Mouse (Mus musculus): Measurements from ENCODE around the gene Prdm15.
A peak's percentile ranks its signal among the peaks of the same experiment; 100 is the strongest.

The Prdm15 gene

GRCm38 (mm10) chr16:97819532-97819931 is 32.1 kb downstream of the Prdm15 start:
- no peak for DNase-seq (ENCODE audit: low spot score in 2 of 2)

- no peak for DNase-seq (ENCODE audit: low spot score in 2 of 2)
Observed at GRCm38 (mm10) chr16:97817414-97817813, 34.2 kb downstream of the Prdm15 start.

- DNase-seq (ENCODE audit: low spot score in 2 of 2), result no peak
Observed at GRCm38 (mm10) chr16:97815269-97815668, 36.4 kb downstream of the Prdm15 start.

GRCm38 (mm10) chr16:97814060-97814459 is 37.6 kb downstream of the Prdm15 start:
- no peak for DNase-seq (ENCODE audit: low spot score in 2 of 2)

- no peak for DNase-seq (ENCODE audit: low spot score in 2 of 2)
Observed at GRCm38 (mm10) chr16:97808881-97809280, 42.8 kb downstream of the Prdm15 start.

- DNase-seq (ENCODE audit: low spot score in 2 of 2), result no peak
Observed at GRCm38 (mm10) chr16:97805646-97806045, 46.0 kb downstream of the Prdm15 start.

GRCm38 (mm10) chr16:97804680-97805547 is 46.7 kb downstream of the Prdm15 start:
- DNase-seq (ENCODE audit: low spot score in 2 of 2), result peak; percentile 48 to 83

- DNase-seq (ENCODE audit: low spot score in 2 of 2), result no peak
Observed at GRCm38 (mm10) chr16:97797950-97798869, 53.4 kb downstream of the Prdm15 start.

- DNase-seq (ENCODE audit: low spot score in 2 of 2), result no peak
Observed at GRCm38 (mm10) chr16:97797212-97797611, 54.4 kb downstream of the Prdm15 start.

- DNase-seq (ENCODE audit: low spot score in 2 of 2), result no peak
Observed at GRCm38 (mm10) chr16:97794256-97794655, 57.4 kb downstream of the Prdm15 start.

- DNase-seq (ENCODE audit: low spot score in 2 of 2), result no peak
Observed at GRCm38 (mm10) chr16:97783057-97783456, 68.6 kb downstream of the Prdm15 start.

- peak; percentile 52 to 79 for DNase-seq (ENCODE audit: low spot score in 2 of 2)
Observed at GRCm38 (mm10) chr16:97778353-97779025, 73.2 kb downstream of the Prdm15 start.

- no peak for DNase-seq (ENCODE audit: low spot score in 2 of 2)
Observed at GRCm38 (mm10) chr16:97766501-97766900, 85.1 kb downstream of the Prdm15 start.

- DNase-seq (ENCODE audit: low spot score in 2 of 2), result no peak
Observed at GRCm38 (mm10) chr16:97764626-97765025, 87.0 kb downstream of the Prdm15 start.

- no peak for DNase-seq (ENCODE audit: low spot score in 2 of 2)
Observed at GRCm38 (mm10) chr16:97763990-97764340, 87.7 kb downstream of the Prdm15 start.

- peak in 1 of 2 experiments; percentile 35 for DNase-seq (ENCODE audit: low spot score in 2 of 2)
Observed at GRCm38 (mm10) chr16:97763061-97763989, 88.3 kb downstream of the Prdm15 start, which contains the start of gene Ripk4. Gene Ripk4, minus strand, starts transcription at chr16:97763787.

GRCm38 (mm10) chr16:97761782-97762181 is 89.9 kb downstream of the Prdm15 start:
- no peak for DNase-seq (ENCODE audit: low spot score in 2 of 2)

- DNase-seq (ENCODE audit: low spot score in 2 of 2), result no peak
Observed at GRCm38 (mm10) chr16:97759681-97760080, 92.0 kb downstream of the Prdm15 start.

- DNase-seq (ENCODE audit: low spot score in 2 of 2), result no peak
Observed at GRCm38 (mm10) chr16:97758288-97758687, 93.4 kb downstream of the Prdm15 start.

- no peak for DNase-seq (ENCODE audit: low spot score in 2 of 2)
Observed at GRCm38 (mm10) chr16:97756460-97756859, 95.2 kb downstream of the Prdm15 start.
